Mouse (Mus musculus): ENCODE measurements around the gene Tmprss12. TPM values are rescaled to one million over a fixed set of nuclear protein-coding genes. Genes with fewer than 3 reads are reported as not detected.
"Not testable (repeated sequence)": the region's sequence is repeated elsewhere in the genome, so short reads cannot be mapped to it uniquely, and the experiment has no call there.

Tmprss12 gene
- not detected for total RNA-seq (2018; cell fraction: chromatin; rRNA removed)
- not detected for total RNA-seq (2018; cell fraction: cytosol; rRNA removed)
- total RNA-seq (2018; cell fraction: nucleus; rRNA removed): 1 to 10 TPM in 1 of 26 experiments, not detected in 25; 1.2 TPM
- not detected in 3 replicates for polyA plus RNA-seq (2018)

DNA sequence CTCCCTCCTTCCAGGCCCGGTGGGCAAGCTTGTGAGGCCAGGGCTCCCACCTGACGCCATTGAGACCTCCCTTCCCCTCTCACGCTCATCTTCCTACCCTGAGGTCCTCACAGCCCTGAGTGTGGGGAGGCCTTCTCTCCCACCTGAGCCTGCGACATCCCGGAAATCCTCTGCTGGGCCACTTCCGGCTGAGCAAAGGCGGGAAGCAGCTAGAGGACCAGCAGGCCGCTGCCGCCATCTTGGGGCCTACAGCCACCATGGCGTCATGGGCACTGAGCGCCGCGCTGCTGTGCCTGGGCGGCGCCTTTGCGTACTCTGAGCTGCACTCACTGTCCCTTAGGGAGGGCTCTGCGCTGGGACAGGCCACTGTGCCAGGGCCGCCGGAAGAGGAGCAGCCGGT, at the start of gene Tmprss12:
Tmprss12 (plus strand) TSS at position 212 of the 400 bp plus-strand sequence.
- 95% methylated on average over 20 of the region's 20 CpGs for WGBS (ENCODE audit: missing documents)
- Histone ChIP-seq H3K36me3 (ENCODE audit: inconsistent target) (no peaks in the 10 kb centered on the region), H3K27ac (no peak within 1 kb of the TSS), H3K4me3 (ENCODE audit: inconsistent target) (no peak within 1 kb of the TSS), H3K79me2 (ENCODE audit: inconsistent target) (no peaks in the 10 kb centered on the region)

- WGBS (ENCODE audit: missing documents): 93% methylated on average over 14 of the region's 14 CpGs
- peaks cover 22% of the 10 kb centered on the region; the same call in 1 of the 2 replicates for H3K36me3 ChIP-seq (ENCODE audit: inconsistent target)
- H3K27ac ChIP-seq: no peak overlapping the region
- peaks cover 85% of the 10 kb centered on the region for H3K79me2 ChIP-seq (ENCODE audit: inconsistent target)
- no peak overlapping the region for H3K4me3 ChIP-seq (ENCODE audit: inconsistent target)
Observed at GRCm38 (mm10) chr15:100231616-100232525, 48.8 kb upstream of the Tmprss12 start.

GRCm38 (mm10) chr15:100235208-100235965, 45.2 kb upstream of the Tmprss12 start:
- 90% methylated on average over 11 of the region's 12 CpGs for WGBS (ENCODE audit: missing documents)
- H3K79me2 ChIP-seq (ENCODE audit: inconsistent target): peaks cover 100% of the 10 kb centered on the region
- H3K36me3 ChIP-seq (ENCODE audit: inconsistent target): peaks cover 42% of the 10 kb centered on the region; the same call in 1 of the 2 replicates
- H3K27ac ChIP-seq: no peak overlapping the region
- H3K4me3 ChIP-seq (ENCODE audit: inconsistent target): no peak overlapping the region

GRCm38 (mm10) chr15:100236952-100237351, 43.7 kb upstream of the Tmprss12 start:
- peak overlapping the region; percentile 67 for H3K27ac ChIP-seq
- peaks cover 100% of the 10 kb centered on the region for H3K79me2 ChIP-seq (ENCODE audit: inconsistent target)
- no peak overlapping the region for H3K4me3 ChIP-seq (ENCODE audit: inconsistent target)
- H3K36me3 ChIP-seq (ENCODE audit: inconsistent target): peaks cover 55% of the 10 kb centered on the region
- whole genome bisulfite sequencing (ENCODE audit: missing documents): 41% methylated on average over 6 of the region's 6 CpGs

- H3K4me3 ChIP-seq (ENCODE audit: inconsistent target): no peak overlapping the region
- no peak overlapping the region for H3K27ac ChIP-seq
- 90% methylated on average over 5 of the region's 6 CpGs for WGBS (ENCODE audit: missing documents)
- H3K79me2 ChIP-seq (ENCODE audit: inconsistent target): peaks cover 100% of the 10 kb centered on the region
- H3K36me3 ChIP-seq (ENCODE audit: inconsistent target): peaks cover 72% of the 10 kb centered on the region
Observed at GRCm38 (mm10) chr15:100241780-100242179, 38.9 kb upstream of the Tmprss12 start.

DNA sequence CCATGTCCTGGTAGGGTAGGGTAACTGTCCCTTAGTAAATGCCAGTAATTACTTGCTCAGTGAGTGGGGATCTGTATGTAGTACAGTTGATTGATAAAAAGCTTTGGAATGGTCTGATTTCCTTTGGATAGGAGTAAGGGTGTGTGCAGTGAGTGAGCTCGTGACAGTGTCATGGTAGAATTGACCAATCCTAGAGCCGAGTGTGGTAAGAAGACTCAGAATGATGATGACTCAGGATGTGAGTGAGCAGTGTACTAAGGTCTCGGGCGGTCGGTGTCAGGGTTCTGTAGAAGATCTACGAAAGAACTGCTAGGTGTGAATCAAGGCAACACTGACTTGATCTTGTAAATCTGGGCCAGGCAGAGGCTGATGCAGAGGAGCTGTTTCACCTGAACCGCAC, 34.7 kb upstream of the Tmprss12 start:
- Histone ChIP-seq H3K79me2 (ENCODE audit: inconsistent target) (peaks cover 100% of the 10 kb centered on the region), H3K27ac (no peak overlapping the region), H3K36me3 (ENCODE audit: inconsistent target) (peaks cover 64% of the 10 kb centered on the region), H3K4me3 (ENCODE audit: inconsistent target) (no peak overlapping the region)
- WGBS (ENCODE audit: missing documents): 82% methylated on average over 7 of the region's 7 CpGs

DNA sequence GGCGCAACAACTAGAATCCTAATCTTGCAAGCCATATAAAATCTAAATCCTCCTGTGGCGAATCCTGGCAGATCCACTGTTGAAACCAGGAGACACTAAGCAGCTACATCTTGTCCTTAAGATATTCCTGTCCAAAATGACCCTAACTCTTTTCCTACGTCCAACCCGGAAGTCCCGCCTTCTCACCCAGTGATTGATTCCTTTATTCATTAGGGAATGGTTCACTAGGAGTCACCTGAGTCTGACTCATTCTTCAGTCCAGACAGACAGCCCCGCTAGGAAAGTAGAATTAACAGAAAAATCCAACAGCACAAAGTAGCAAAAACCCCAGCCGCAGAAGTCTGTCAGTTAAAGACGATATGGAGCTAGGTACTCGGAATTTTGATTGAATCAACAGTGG, 33.3 kb upstream of the Tmprss12 start:
- no peak overlapping the region for H3K4me3 ChIP-seq (ENCODE audit: inconsistent target)
- WGBS (ENCODE audit: missing documents): 95% methylated on average over 9 of the region's 9 CpGs
- peaks cover 51% of the 10 kb centered on the region; the same call in 1 of the 2 replicates for H3K36me3 ChIP-seq (ENCODE audit: inconsistent target)
- H3K79me2 ChIP-seq (ENCODE audit: inconsistent target): peaks cover 90% of the 10 kb centered on the region
- H3K27ac ChIP-seq: no peak overlapping the region

- H3K36me3 ChIP-seq (ENCODE audit: inconsistent target): peaks cover 50% of the 10 kb centered on the region; the same call in 1 of the 2 replicates
Observed at GRCm38 (mm10) chr15:100248665-100249433, 31.8 kb upstream of the Tmprss12 start.

DNA sequence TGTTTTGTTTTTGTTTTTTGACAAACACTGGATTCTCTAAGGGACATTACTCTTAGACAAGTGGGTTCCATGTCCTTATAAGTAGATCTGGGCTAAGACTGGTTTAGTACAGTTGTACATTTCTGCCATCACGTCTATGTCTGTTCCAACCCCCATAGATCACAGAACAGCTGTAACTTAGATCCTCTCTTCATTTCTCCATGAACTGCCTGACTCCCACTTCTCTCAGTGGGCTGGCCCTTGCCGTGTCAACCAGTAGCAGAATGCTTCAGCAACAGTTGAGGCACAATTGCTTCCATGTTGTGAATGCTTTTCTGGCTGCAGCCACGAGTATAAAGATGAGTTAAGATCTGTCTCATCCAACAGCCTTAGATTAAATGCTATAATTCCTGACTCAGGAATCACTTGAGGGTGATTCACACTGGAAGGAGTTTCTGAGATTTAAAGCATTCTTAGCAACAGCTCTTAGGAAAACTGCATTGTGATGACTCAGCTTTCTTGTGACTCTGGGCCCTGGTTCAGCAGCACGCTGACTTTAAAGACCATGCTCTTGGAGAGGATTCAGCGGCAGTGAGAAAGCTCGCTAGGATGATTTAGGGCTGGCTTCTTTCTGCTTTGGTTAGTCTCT, 29.4 kb upstream of the Tmprss12 start:
- Histone ChIP-seq H3K79me2 (ENCODE audit: inconsistent target) (peaks cover 53% of the 10 kb centered on the region), H3K36me3 (ENCODE audit: inconsistent target) (peaks cover 53% of the 10 kb centered on the region), H3K27ac (peak overlapping the region; percentile 84), H3K4me3 (ENCODE audit: inconsistent target) (no peak overlapping the region)
- WGBS (ENCODE audit: missing documents): 79% methylated on average over 6 of the region's 6 CpGs

More at GRCm38 (mm10) chr15:100248665-100249433, 31.8 kb upstream of the Tmprss12 start:
- Histone ChIP-seq H3K79me2 (ENCODE audit: inconsistent target) (peaks cover 77% of the 10 kb centered on the region), H3K27ac (peak overlapping the region; percentile 84), H3K4me3 (ENCODE audit: inconsistent target) (no peak overlapping the region)
- 74% methylated on average over 6 of the region's 6 CpGs for whole genome bisulfite sequencing (ENCODE audit: missing documents)

GRCm38 (mm10) chr15:100256386-100256785, 24.3 kb upstream of the Tmprss12 start:
- Histone ChIP-seq H3K79me2 (ENCODE audit: inconsistent target) (peaks cover 3% of the 10 kb centered on the region; the same call in 1 of the 2 replicates), H3K4me3 (ENCODE audit: inconsistent target) (no peak overlapping the region), H3K27ac (no peak overlapping the region), H3K36me3 (ENCODE audit: inconsistent target) (peaks cover 69% of the 10 kb centered on the region)
- 86% methylated on average over 6 of the region's 6 CpGs for WGBS (ENCODE audit: missing documents)

DNA sequence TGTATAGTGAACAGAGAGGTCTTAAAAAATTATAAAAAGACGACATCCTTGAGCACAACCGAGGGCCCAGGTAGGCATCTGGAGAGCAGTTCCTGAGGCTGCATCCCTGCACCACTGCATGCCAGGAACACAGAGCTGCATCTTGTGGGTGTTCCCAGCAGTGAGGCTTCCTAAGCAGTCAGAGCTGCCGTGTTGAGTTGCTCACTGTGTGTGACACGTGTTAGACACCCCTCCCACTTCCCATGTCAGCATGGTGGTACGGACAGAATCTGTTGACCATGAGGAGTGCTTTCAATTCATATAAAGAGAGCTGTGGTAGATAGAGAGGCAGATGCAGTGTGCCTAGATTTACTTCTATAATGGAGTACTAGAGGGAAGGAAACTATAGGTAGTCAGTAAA, 23.3 kb upstream of the Tmprss12 start:
- H3K36me3 ChIP-seq (ENCODE audit: inconsistent target): peaks cover 68% of the 10 kb centered on the region
- WGBS (ENCODE audit: missing documents): 94% methylated on average over 5 of the region's 5 CpGs
- H3K79me2 ChIP-seq (ENCODE audit: inconsistent target): peaks cover 3% of the 10 kb centered on the region; the same call in 1 of the 2 replicates
- no peak overlapping the region for H3K4me3 ChIP-seq (ENCODE audit: inconsistent target)
- no peak overlapping the region for H3K27ac ChIP-seq

- Histone ChIP-seq H3K4me3 (ENCODE audit: inconsistent target) (no peak overlapping the region), H3K79me2 (ENCODE audit: inconsistent target) (no peaks in the 10 kb centered on the region), H3K36me3 (ENCODE audit: inconsistent target) (peaks cover 55% of the 10 kb centered on the region), H3K27ac (no peak overlapping the region)
- WGBS (ENCODE audit: missing documents): 96% methylated on average over 7 of the region's 7 CpGs
Observed at GRCm38 (mm10) chr15:100258646-100259425, 21.8 kb upstream of the Tmprss12 start.

DNA sequence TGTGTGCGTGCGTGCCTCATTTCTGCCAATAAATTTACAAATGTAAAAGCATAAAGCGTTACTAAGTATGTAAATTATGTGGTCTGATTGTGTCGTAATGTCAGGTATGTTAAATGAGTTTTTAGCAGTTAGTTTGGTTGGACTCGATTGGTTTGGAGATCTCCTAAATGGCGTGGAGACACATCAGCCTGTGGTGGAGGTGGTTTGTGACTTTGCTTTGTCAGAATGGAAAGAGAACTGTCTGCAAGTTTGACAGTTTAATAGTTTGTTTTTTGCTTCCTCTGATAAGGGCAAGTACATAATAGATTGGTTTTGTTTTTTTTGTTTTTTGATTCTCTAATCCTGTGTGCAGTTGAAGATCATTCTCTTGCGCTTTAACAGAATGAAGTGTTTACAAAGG, 20.3 kb upstream of the Tmprss12 start:
- 67% methylated on average over 2 of the region's 7 CpGs for WGBS (ENCODE audit: missing documents)
- not testable (repeated sequence) for H3K27ac ChIP-seq; H3K4me3 ChIP-seq (ENCODE audit: inconsistent target); H3K79me2 ChIP-seq (ENCODE audit: inconsistent target)
- peaks cover 41% of the 10 kb centered on the region for H3K36me3 ChIP-seq (ENCODE audit: inconsistent target)

Measured in macrophage (primary cell).